Mouse (Mus musculus) forelimb bud, embryonic 11.5 days (tissue): ENCODE results near the gene Mfsd2a.

Source experiments
- DNase-seq: peaks from one replicate; pipeline ENCODE4 v3.0.0-alpha.2; 2012; ENCODE audit warnings: low read depth, low spot score

Mfsd2a gene

DNA sequence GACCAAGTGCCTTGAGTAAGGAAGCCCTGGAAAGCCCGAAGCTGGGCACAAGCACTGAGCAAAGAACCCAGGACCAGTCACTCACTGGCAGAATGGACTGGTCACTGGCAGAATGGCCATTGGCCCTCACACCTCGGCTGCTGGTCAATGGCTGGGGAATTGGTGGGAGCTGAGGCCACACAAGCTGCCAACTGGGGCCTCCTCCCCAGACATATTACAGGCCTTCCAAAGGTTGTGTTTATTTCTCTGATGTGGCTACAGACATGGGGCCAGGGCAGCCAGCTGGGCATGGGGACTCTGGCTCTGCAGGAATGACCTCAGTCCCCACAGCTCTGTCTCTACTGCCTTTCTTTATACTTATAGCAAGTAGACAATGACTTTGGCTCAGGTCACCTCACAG is 17.9 kb upstream of the Mfsd2a start:
- no peak for DNase-seq

DNA sequence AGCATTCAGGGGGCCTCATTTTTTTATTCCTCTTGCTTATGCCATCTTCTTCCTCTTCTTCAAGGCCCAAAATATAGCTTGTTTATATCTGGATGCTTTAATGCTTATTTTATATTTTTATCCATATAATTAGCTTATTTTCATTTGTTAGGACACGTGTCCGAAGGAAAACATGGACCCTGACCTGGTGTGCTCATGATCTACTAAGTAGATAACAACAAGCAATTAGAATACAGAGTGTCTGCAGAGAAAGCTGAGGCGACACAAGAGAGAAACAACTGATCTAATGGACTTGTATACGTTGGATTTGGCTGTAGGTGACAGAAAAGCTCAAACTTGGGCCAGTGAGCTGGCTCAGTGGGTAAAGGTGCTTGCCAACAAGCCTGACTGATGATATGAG is 15.9 kb upstream of the Mfsd2a start:
- DNase-seq = no peak

DNA sequence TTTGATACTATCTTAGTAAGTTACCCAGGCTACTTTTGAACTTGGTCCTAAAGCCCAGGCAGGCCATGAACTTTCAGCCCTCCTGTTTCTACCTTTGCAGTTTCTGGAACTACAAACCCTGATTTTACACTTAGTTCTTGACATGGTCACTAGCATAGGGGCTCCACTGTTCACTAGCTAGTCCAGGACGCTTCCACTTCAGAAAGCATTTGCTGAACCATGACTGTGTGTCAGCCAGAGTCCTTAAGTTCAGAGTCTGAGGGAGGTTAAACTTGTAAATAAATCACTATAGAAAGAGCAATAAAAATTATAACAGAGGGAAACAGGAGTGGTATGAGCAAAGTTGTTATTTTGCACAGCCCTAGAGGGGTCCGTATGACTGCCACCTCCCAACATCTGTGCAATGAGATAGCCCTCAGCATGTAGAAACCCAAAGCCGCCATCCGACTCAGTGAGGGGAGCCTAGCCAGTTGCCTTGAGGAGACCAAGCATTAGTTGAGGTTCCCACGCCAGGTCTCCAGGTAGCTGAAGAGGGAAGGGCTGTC is 14.1 kb upstream of the Mfsd2a start:
- DNase-seq = no peak

DNA sequence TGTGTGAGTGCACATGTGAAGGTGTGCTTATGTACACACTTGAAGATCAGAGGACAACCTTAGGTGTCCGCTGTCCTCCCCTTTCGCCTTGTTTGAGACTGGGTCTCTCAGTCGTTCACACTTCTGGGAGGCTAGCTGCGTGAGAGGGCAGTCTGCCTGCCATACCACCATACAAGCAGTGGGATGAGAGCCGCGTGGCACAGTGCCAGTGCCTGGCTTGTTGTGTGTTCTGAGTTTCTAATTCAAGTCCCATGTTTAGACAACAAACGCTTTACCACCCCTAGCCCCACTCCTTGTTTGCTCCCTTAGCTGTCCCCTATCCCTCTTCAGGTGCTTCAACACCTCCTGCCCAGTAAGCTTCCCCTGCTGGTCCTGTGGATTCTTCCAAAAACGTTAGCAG is 11.1 kb upstream of the Mfsd2a start:
- DNase-seq = no peak

DNA sequence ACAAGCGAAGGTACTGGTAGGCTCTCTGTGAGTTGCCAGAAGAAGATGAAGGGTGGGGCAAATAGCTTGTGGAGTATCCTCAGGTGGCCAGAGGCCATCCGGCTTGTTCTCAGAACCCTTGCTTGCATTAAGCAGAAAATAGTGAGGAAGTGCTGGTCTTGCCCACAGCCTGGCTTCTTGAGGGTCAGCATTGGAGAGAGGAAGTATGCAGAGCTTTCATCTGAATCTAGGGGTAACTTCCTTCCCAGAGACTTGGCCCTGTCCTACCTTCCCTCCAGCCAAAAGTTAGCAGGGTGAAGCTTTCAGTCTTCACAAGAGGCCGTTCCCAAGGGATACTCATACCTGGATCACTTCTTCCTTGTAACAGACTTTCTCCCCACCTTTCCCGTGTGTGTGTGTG is 10.7 kb upstream of the Mfsd2a start:
- DNase-seq = no peak

DNA sequence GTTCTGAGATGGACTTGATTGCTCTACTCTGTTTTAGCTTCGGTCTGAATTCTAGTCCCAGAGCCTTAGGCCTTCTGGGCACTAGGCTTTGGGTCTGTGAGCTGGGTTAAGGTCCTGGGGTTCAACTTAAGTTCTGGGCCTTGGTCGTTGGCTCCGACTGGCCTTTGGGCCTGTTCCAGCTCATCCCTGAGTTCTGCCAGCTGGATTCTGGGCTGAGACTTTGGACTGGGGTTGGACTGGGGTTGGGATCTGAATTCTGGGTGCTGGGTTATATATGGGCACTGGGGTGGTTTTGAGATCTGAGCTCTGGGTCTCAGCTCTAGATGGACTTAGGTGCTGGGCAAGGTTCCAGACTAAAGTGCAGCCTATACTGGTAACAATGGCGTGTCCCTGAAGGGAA is 10.2 kb upstream of the Mfsd2a start:
- no peak for DNase-seq

DNA sequence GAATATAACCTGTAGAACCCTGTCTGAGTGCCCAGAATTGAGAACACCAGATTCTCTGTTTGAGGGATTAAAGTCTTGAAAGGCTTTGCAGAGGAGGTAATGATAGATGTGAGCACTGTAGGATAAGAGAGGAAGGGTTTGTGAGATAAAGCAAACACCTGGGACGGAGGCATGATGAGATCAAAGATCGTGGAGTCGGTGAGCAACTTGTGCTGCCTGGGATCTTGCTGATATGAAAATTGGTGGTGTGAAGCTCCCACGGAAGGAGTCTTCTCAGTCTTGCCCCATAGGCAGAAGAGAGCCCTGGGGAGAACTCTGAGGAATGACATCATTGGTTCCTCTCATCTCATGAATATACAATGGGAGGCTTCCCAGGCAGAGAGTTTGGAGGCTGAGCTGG is 7.1 kb upstream of the Mfsd2a start:
- no peak for DNase-seq

DNA sequence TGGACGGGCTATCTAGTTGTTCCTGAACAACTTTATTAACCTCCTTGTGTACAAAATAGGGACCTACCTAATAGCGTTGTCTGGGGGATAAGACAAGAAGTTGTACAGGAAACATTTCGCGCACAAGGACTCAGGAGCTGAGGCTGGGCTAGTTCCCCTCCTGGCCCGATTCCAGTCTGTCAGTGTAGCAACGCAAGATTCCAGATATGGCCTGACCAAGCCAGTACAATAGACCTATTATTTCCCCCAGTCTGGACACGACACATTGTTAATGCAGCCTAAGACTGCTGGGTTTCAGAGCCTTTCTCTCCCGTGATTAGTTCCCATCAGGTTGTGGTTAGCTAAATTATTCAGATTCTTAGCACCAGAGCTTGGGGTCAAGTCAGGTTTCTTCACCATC is 1.8 kb upstream of the Mfsd2a start:
- peak; percentile 12 for DNase-seq

DNA sequence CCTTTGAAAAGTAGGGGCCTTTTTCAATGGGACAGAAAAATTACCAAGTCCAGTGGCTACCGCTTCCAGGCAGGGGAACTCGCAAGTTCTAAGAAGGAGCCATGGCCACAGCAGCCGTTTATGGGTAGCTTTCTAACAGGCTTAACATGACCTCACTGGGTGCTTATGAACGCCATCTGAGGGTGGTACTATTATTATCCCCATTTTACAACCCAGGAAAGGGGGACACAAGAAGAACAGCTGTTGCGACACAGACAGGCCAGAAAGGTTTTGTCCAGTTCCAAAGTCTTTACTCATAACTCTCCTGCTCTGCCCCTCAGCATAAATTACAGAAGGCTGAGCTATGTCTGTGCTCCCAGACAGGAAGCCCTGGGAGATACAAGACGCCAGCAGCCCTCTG is 601 bp upstream of the Mfsd2a start:
- DNase-seq = no peak

DNA sequence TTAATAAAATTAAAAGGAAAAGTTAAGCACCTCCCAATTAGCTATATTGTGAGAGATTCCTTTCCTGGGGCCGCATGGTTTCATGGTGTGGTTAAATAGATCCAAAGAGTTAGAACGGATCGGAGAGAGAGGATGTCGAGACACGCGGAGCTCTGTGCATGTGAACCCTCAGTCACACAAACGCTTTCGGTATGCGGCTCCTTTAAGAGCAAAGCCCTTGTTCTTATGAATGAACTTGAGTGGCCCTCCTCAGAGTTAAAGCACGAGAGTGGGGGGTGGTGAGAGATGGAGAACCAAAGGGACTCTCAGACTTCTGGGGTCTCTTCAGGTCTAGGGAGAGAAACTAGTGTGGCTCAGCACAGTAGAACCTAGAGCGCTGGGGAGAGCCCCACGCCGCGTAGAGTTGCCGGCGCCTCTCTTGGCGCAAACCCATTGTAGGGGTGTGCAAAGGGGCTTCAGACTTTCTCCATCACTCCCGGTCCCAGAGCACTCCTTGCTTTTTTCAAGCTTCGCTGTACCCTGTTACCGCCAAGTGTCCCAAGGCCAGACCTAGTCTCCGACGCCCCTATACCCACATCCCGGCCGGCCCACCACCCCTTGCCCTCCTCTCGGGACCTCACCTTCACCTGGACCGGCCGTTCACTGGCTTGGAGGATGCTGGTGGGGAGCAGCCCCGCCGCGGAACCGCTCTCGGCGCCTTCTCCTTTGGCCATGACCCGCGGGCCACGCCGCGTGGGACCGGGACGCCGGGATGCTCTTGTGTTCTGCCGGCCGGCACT is 478 bp downstream of the Mfsd2a start:
- peak; percentile 57 for DNase-seq

DNA sequence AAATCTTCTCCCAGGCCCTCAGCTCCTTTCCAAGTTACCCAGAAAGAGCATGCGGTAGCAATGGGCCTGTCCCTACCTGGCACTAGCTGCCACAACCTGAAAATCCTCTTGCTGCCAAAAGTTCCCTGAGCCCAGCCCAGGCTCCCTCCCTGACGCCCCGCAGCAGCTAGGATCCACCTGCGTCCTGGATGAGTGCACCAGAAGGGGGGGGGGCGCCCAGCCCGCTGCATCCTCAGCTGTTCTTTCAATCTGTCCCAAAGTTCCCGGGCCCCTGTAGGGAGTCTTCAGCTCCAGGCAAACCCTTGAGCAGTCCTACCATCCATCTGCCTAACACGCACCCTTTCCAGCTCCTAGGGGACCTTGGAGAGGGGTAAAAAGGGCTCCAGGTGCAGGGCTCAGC is 1.2 kb downstream of the Mfsd2a start:
- no peak for DNase-seq

DNA sequence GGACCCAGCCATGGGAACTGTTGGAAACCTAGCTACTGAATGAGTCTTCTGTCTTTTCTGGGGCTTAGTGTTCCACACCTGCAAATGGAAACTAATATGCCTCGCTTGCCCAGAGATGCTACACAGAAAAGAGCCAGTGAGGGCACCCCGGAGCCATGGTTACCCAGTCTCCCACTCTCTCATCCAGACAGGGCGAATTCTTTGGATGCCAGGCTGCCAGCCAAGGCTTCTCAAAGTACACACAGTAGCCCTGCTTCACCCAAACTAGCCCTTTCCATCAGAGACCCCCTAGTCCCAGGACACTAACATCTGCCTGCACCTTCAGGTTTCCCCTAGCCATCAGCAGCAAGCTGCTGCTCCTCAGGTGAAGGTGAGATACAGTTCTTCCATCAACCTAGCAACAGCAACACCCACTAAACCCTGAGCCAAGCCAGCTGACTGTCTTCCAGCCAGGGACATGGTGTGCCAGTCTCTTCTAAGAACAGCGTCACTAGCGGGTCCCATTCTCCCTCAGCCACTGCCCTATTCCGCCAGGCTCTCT is 2.4 kb downstream of the Mfsd2a start:
- DNase-seq = no peak

DNA sequence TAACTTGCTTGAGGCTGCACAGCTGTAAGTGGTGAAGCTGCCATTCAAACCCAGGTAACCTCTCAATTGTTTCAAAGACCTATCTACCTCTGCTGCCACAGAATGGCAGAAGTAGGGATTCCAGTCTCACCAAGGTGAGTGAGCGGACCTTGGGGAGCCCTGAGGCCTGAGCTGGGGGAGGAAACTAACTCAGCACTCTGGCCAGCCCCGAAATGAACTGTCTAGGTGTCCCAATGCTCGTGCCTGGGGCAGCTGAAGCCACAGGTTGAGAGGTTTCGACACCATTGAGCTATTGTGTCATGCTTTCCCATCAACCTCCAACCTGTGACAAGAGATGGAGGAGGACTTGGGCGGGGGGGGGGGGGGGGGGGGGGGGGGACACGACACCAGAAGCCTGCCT is 4.7 kb downstream of the Mfsd2a start:
- no peak for DNase-seq

DNA sequence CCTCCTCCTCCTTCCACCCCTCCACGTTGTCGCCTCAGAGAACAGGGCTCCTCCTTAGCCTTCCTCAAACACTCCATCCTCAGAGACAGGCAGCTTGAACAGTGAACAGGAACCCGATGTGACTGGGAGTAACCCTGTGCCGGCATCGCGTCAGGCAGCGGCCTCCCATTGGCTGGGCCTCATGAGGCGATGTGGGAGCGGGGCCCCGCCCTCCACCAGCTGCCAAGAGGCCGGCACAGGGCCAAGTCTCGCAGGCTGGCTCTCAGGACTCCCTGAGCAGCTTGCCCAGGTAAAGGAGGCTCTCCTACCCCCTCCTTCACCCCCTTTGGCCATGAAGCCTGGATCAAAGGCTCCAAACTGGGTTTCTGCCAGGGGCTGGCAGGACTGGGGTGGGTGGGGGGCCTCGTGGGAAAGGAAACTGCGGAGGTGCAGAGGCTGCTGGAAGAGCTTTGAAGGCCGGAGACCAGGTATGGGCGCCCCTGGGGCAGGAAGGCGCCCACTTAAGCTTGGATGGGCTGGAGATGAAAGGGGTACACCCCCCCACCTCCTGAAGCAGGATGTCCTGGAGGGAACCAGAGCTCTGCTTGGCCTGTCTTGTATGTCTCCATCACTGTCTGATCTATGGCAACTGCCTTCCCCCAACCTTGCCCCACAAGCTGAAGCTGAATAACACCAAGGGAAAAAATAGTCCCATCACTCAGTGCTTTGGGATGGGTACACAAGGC is 5.4 kb downstream of the Mfsd2a start:
- peak; percentile 80 for DNase-seq

DNA sequence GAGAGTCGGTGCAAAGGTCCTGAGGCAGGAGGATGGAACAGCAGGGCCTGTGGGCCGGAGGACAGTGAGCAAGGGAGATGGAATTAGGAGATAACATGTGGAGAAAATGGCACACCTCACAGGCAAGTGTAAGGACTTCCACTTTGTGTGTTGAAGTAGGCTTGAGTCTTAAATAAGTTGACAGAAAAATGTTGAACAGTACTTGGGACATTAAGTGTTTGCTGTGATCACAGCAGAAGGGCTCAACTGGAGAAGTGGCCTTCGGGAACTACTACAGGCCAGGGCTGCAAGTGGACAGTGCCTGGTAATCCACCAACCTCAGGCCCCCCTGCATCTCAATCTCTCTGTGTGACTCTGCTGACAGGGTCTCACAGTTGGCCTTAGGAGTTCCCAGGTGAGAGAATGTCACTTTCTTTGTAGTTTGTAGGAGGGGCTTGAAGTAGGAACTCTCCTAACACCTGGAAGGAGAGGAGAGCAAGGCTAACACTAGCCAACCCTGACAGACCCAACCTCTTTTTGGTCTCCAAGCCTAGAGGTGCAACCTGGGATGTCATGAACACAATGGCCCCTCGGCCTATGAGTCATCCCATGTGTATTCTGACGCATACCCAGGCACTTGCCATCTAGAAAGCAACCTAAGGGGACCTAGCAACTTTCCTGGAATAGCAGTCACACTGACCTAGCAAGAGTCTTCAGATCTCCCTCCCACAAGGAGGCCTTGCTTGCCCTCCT is 6.1 kb downstream of the Mfsd2a start:
- DNase-seq = no peak

DNA sequence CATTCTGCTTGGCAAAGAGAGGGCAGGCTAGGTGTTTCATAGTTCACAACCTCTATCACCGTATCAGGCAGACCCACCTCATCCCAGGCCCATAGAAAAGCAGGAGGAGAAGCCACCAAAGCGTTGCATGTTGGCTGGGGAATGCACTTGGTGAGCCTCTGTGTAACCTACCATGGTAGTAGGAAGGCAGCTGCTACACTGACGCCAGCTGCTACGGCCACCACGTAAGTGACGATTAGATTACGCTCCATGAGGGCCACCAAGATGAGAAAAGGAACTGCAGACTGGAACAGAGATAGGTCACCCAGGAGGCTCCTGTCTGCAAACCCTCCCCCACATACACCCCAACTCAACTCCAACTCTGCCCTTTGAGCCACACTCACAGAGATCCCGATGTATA is 11.9 kb downstream of the Mfsd2a start:
- no peak for DNase-seq

DNA sequence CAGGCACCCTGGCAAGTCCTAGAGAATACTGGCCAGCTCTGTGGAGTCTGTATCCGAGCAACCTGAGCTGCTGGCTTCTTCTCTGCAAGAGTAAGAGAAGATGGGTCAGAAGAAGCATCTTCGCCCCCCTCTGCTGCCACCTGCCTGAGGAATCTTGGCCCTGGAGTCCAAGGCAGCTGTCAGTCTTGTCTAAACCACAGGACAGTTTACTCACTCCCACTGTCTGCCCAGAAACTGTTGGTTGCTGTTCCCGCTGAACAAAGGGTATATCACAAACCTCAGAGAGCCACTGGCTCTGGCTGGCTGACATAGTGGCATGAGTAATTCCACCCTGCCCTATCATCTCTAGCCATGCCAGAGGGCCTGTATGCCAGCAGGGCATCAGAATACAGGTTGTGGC is 13.8 kb downstream of the Mfsd2a start:
- no peak for DNase-seq

DNA sequence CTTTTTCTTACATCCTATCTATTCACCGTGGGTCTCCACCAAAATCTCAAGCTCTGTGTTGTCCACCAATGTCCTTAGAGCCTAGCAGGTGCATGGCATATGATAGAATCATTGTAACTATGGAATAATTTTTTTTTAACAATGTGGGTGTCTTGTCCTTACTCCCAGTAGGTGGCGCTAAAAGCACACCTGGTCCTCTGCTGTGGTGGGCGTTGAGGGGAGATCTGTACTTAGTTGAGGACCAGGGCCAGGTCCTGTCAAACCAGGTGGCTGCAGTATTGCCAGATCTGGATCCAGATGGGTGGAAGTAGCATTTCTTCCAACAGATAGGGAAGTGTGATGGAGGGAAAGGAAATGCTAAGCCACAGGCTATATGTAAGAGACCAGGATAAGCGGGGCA is 16.6 kb downstream of the Mfsd2a start:
- DNase-seq = peak; percentile 67

DNA sequence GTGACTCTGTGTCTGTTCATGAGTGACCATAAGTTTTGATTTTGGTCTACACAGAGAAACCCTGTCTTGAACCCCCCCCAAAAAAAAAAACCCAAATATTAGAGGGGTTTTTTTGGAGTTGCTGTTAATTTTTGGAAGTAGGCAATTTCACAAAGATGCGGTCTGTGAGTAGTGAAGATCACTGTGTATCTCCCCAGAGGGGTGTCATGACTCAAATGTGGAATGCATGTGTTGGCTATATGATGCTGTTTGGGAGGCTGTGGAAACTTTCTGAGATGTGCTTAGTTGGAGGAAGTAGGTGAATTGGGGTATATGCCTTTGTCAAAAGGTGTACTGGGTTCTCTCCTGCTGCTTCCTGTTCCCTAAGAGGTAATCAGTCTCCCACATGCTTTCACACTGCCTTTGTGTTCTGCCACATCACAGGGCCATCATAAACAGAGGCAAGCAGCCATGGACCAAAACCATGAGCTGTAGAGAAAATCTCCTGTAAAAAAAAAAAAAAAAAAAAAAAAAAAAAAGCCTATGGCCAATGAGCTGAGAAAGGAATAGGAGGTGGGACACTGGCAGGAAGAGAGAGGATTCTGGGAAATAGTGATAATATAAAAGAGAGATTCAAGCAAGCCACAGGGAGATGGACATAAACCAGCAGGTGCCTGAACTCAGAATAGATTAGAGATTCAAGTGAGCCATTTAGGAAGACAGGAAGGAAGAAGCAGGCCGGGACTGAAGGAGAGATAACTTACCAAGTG is 21.8 kb downstream of the Mfsd2a start:
- DNase-seq = no peak

DNA sequence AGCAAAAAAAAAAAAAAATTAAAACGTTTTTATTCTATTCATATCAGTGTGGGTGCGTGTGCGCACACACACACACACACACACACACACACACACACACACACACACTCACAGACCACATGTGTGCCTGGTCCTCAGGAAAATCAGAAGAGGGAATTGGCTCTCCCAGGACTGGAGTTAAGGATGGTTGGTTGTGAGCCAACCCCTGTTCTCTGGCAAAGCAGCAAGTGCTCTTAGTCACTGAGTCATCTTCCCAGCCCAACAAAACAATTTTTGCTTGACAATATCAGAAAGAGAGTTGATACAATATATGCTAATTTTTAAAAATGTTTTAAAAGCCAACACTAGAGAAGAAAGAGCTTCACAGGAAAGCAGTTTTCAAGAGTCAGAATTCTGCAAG is 23.5 kb downstream of the Mfsd2a start:
- DNase-seq = no peak

DNA sequence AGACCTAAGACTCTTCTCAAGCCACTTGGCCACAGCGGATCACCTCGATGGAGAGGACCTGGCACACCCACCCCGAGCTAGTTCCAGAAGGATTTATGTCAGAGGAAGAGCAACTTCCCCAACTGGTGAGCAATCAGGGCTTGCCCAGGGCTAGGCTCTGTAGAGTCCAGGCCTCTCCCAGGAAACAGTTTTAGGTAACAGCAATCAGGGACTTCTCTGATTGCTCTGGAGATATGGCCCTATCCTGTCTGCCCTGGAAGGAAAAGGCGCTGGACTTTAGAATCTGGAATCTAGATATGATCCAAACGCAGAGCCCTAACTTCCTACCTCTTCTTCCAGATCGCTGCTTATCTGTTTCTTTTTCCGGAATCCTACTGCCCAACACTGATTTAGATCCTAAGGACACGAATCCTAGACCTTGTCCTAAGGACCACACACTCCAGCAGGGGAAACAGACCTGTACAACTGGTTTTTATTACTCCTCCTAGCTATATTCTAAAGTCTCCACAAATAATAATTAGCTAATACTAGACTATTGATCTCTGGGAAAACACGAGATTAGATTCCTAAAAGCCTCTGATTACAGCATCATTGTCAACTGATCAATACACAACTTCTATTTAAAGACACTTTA is 25.4 kb downstream of the Mfsd2a start:
- no peak for DNase-seq
